Mouse (Mus musculus) lung, adult 2 months (tissue): Measurements from ENCODE around the gene Dusp13. TPM values are rescaled to one million over a fixed set of nuclear protein-coding genes. Genes with fewer than 3 reads are reported as not detected.

Experiments
- DNase-seq: peaks from one replicate; pipeline ENCODE4 v3.0.0; 2022
- H3K4me1 ChIP-seq: fragments of 200-500 bp; 2 replicates; pipeline ENCODE4 v1.6.1; 2011; ENCODE audit warnings: low read length; ENCODE audit not compliant: control insufficient read depth, insufficient read depth
- H3K4me3 ChIP-seq: fragments of 200-500 bp; replicated peaks from 2 replicates; pipeline ENCODE3; 2011; ENCODE audit warnings: low read depth, mild to moderate bottlenecking, control low read depth, low read length; ENCODE audit errors: extremely low read depth
- CTCF ChIP-seq: fragments of 200-500 bp; IDR thresholded peaks from 2 replicates; pipeline ENCODE4 v1.5.1; 2011; ENCODE audit warnings: mild to moderate bottlenecking, low read length, control low read depth; ENCODE audit not compliant: insufficient read depth
- POLR2A ChIP-seq: fragments of 200-500 bp; IDR thresholded peaks from 2 replicates; pipeline ENCODE4 v1.6.1; 2011; ENCODE audit warnings: low read depth, mild to moderate bottlenecking, control low read depth, low read length, borderline replicate concordance; ENCODE audit errors: extremely low read depth
- WGBS: fragments of 180-500 bp; shearing (Covaris S2); methylation state at CpG from one replicate; pipeline ENCODE4 v1.1.7; 2018; 5-methylcytosine and 5-hydroxymethylcytosine counted together
- polyA plus RNA-seq: library from polyadenylated mRNA; depleted of rRNA; stranded (reverse); fragments of >200 nt; gene quantifications from 2 replicates; pipeline ENCODE4 v1.2.3, GENCODE M21; 2012; rRNA removed

The Dusp13 gene
- 0.52 and 6.7 TPM in 2 replicates for polyA plus RNA-seq

DNA sequence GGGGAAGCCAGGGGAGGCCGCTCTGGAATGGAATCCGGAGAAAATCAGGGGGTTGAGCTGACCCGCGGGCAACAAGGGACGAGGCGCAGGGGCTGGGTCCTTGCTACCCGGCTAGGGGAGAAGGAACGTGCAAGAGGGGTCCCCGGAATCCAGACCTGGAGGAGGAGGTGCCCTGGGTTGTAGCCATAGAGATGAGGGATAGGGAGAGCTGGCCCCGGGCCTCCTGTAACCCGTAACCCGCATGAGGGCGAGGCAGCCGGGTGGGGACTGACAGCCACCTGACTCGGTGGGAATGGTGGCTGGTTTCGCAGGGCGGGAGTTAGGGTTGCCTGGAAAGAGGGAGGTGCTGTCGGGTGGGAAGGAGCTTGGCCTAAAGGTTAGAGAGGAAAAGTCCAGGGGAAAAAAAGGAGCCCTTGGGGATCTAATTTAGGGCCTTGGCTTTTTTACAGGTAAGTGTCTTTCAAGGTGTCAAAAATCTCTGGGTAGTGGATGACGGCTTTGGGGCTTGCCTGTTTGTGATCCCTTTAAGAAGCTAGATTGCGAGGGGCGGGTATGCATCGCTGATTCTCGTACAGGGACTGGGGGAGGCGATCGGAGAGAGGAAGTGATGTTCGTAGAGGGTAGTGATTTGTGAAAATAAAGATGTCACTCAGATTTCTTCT lies at the start of gene Dusp13:
Gene Dusp13, minus strand, starts transcription at position 301 of the 662 bp plus-strand sequence.
- DNase-seq: peak; percentile 72
- peak within 1 kb of the TSS; percentile 72 for H3K4me3 ChIP-seq
- peaks cover 4% of the 10 kb centered on the region; the same call in 1 of the 2 replicates for H3K4me1 ChIP-seq
- TF ChIP-seq CTCF (no peak), POLR2A (no peak)
- WGBS: under 1% methylated on average over 26 of the region's 26 CpGs

DNA sequence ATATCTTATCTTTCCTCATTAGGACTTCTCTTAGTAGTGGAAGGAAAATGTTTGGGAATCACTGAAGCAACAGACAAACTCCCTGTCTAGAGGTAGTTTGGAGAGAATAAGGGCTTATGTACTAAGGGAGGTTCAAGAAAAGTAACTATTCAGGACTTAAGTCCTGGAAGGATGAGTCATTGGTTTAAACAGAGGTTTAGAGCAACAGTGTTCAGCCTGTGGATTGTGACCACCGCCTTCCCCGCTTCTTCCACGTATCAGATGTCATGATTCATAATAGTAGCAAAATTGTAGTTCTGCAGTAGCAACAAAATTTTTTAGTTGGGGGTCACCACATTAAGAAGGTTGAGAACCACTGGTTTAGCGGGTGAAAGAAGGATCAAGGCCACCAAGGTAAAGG lies 49.7 kb upstream of the Dusp13 start:
- no peak for DNase-seq
- no peak overlapping the region for H3K4me3 ChIP-seq
- 89% methylated on average over 4 of the region's 4 CpGs for WGBS
- H3K4me1 ChIP-seq: no peaks in the 10 kb centered on the region
- TF ChIP-seq CTCF (no peak), POLR2A (no peak)

DNA sequence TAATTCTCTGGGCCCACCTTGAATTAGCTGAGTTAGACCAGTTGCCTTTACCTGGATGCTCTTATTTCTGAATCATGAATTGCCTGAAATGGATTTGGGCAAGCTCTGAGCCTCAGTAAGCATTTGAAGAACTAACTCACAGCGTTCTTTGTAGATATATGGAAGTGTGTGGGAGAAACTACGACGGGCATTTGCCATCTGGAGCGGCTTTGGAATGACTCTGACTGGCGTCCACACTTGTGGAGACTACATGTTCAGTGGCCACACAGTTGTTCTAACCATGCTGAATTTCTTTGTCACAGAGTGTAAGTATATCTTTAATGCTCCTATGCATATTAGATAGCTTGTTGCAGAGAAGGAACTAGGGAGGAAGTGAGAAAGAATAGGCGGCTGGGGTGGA lies 41.3 kb upstream of the Dusp13 start:
- 91% methylated on average over 6 of the region's 6 CpGs for WGBS
- TF ChIP-seq CTCF (no peak), POLR2A (no peak)
- no peak for DNase-seq
- no peak overlapping the region for H3K4me3 ChIP-seq
- no peaks in the 10 kb centered on the region for H3K4me1 ChIP-seq

DNA sequence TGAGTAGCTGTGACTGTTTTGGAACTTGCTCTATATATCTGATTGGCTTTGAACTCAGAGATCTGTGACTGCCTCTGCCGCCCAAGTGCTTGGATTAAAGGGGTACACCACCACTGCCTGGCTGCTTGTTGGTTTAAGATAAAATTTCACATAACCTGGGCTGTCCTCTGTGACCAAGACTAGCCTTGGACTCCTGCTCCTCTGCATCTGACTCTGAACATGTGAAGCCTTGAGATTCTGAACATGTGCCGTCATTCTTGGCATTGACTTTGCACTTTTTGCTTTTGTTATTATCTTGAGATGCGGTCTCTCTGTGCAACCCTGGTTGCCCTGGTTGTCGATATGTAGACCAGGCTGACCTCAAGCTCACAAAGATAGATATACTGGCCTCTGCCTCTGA lies 40.7 kb upstream of the Dusp13 start:
- 89% methylated on average over 4 of the region's 4 CpGs for WGBS
- H3K4me1 ChIP-seq: no peaks in the 10 kb centered on the region
- TF ChIP-seq CTCF: no peak
- TF ChIP-seq POLR2A: no peak
- no peak overlapping the region for H3K4me3 ChIP-seq
- DNase-seq: no peak

DNA sequence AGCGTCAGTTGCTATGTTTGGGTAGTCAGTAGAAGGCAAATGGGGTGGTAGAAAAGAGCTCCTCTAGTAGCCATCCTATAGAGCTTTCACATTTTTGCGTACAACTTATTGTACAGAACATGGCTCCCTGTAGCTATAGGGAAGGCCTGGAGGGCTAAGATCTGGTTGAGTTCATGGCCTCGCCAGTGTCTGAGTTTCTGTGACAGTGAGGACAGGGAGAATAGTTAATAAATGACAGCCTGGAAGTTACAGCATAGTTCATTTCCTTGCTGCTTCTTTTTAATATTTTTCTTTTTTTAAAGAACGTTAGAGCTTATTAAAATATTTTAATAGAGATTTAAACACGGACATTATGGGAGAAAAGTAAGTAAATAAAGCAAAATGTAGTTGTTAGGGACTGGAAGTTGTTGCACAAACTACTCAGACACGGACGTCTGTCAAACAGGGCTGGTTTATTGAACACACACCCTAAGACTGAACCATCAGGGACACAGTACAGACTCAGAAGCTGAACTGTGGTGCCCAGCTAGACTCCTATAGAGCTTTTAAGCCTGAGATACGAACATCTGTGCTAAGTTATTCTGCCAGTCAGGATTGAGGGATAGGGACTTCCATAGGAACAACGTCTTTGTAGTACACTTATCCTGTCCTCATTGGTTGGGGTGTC lies 39.7 kb upstream of the Dusp13 start:
- TF ChIP-seq CTCF (no peak), POLR2A (no peak)
- no peak overlapping the region for H3K4me3 ChIP-seq
- no peaks in the 10 kb centered on the region for H3K4me1 ChIP-seq
- no peak for DNase-seq
- WGBS: 87% methylated on average over 9 of the region's 9 CpGs

DNA sequence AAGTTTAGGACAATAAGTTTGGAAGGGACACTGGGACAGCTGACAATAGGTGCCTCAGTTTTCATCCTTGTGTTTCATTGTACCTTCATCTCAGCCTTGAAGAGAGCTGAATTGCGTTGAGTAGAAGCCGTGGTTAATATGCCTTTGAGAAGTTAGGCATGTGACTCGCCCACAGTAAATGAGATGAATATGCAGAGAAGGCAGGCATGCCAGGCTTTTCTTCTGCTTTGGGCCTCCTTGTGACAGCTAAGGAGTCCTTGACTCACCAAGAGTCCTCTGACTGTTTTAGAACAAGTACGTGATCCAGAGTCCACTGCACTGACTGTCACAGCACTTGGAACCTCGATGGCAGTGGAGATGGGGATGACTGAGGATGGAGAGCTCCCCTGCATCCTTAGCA lies 37.1 kb upstream of the Dusp13 start:
- WGBS: 80% methylated on average over 5 of the region's 5 CpGs
- Histone ChIP-seq H3K4me3 (no peak overlapping the region), H3K4me1 (no peaks in the 10 kb centered on the region)
- DNase-seq: no peak
- TF ChIP-seq POLR2A (no peak), CTCF (no peak)

DNA sequence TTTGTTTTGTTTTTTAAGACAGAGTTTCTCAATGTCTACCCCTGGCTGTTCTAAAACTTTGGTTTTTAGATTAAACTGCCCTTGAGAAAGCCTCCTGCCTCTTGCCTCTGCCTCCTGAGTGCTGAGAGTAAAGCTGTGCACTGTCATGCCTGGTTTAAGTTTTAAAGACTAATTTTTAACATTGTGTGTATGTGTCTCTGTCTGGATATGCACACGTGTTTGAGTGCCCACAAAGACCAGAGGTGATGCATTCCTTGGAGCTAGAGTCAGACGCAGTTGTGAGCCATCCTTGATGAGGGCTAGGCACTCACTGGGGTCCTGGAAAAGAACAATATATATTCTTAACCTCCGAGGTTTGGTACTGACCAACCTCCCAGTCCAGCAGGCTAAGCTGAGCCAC lies 36.4 kb upstream of the Dusp13 start:
- DNase-seq: no peak
- no peak for TF ChIP-seq POLR2A
- no peak for TF ChIP-seq CTCF

DNA sequence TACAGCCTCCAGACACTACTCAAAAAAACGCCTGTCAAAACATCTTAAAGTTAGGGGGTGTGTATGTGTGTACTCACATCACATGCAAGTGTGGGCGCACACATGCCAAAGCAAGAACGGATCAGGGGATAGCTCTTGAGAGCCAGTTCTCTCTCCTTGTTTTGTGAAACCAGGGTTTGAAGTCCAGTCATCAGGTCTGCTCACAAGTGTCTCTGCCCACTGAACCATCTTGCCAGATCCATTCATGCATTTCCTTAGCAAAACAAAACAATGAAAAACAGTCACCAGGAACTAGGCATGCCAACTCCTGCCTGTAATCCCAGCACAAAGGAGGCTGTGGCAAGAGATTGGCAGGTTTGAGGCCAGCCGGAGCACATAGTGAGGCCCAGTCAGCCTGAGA lies 35.5 kb upstream of the Dusp13 start:
- H3K4me3 ChIP-seq: no peak overlapping the region
- whole genome bisulfite sequencing: 82% methylated on average over 4 of the region's 4 CpGs
- H3K4me1 ChIP-seq: no peaks in the 10 kb centered on the region
- no peak for DNase-seq
- TF ChIP-seq CTCF: no peak
- no peak for TF ChIP-seq POLR2A

More for the DNA sequence above, 36.4 kb upstream of the Dusp13 start:
- H3K4me1 ChIP-seq: no peaks in the 10 kb centered on the region
- 82% methylated on average over 3 of the region's 3 CpGs for WGBS
- no peak overlapping the region for H3K4me3 ChIP-seq

DNA sequence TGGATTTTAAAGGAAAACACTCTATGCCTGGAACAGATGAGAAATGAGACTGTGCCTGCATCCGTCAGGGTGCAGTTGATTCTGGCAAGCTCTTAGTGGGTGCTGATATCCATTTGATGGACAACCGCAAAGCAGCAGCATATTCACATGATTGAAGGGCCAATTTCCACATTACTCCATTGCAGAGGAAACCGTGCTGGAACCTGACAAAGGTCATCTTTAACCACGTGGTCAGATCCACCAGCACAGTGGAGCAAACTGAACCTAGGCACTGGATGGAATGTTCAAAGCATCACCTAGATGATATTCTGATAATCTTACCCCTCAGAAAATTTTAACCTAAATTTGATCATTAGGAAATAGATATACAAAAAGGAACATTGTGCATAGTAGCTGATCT lies 25.2 kb upstream of the Dusp13 start:
- 88% methylated on average over 4 of the region's 4 CpGs for WGBS
- H3K4me1 ChIP-seq: no peaks in the 10 kb centered on the region
- no peak overlapping the region for H3K4me3 ChIP-seq
- no peak for DNase-seq
- TF ChIP-seq CTCF (no peak), POLR2A (no peak)

DNA sequence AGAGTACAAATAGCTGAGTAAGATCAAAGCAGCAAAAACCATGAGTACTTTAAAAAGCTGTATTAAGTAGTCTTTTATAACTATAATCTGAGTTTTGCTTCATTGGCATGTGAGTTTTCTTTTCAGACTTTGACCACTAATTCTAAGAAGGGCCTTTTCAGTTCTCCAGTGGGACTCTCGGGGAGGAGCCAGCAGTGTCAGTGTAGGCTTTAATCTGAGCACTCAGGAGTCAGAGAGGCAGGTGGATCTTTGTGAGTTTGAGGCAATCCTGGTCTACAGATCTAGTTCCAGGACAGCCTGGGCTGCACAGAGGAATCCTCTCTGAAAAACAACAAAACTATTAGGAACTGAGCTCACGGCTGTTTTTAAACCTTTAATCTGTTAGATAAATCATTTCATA lies 23.0 kb upstream of the Dusp13 start:
- TF ChIP-seq CTCF (no peak), POLR2A (no peak)
- Histone ChIP-seq H3K4me3 (no peak overlapping the region), H3K4me1 (no peaks in the 10 kb centered on the region)
- 81% methylated on average over 2 of the region's 2 CpGs for WGBS
- DNase-seq: no peak
